Mouse (Mus musculus) megakaryocyte, embryonic 14.5 days (primary cell): Measurements from ENCODE around the gene Supt7l.

ENCODE experiments used
- FLI1 ChIP-seq: IDR thresholded peaks from 2 replicates; pipeline ENCODE4 v1.6.1; 2012; ENCODE audit warnings: low read length, inconsistent platforms, mixed read lengths
- GATA1 ChIP-seq: IDR thresholded peaks from 3 replicates; pipeline ENCODE4 v1.6.1; 2012; ENCODE audit warnings: mixed read lengths, low read length, inconsistent platforms, borderline replicate concordance

DNA sequence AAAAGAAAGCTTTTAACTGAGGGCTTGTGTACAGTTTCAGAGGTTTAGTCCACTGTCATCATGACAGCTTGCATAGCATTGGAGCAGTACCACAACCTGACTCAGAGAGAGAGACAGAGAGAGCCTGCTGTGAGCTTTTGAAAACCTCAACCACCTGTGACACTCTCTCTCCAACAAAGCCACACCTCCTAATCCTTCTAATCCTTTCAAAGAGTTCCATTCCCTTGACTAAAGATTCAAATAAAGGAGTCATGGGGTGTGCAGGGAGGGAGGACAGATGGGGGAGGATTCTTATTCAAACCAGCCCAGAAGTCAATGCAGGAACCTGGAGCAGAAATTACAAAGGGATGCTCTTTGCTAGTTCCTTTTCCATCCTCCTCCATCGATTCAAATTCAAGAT is 35.6 kb downstream of the Supt7l start:
- TF ChIP-seq GATA1 = no peak
- TF ChIP-seq FLI1 = no peak
